Mouse (Mus musculus): Measurements from ENCODE around the gene Vmn1r196.
"Not testable (repeated sequence)": the region's sequence is repeated elsewhere in the genome, so short reads cannot be mapped to it uniquely, and the experiment has no call there.

- TF ChIP-seq POLR2A (IDR thresholded peaks at IDR 0.05; ENCODE audit: low read depth, low read length); CTCF (IDR thresholded peaks at IDR 0.05; ENCODE audit: extremely low read depth, insufficient read depth, insufficient read length, insufficient replicate concordance): not testable (repeated sequence)
These were observed 19.5 kb upstream of the Vmn1r196 start, which contains the start of gene Vmn1r195 for GRCm38 (mm10) chr13:22270222-22270621.

Data from spleen, adult 2 months (tissue).